Mouse (Mus musculus) gastrocnemius, adult 2 months (tissue): ENCODE measurements around the gene Fst. TPM values are rescaled to one million over a fixed set of nuclear protein-coding genes. Genes with fewer than 3 reads are reported as not detected.

ENCODE experiments used
- DNase-seq: peaks from one replicate; pipeline ENCODE4 v3.0.0; 2022
- H3K27ac ChIP-seq: fragments of 200-600 bp; 2 replicates; pipeline ENCODE4 v1.8.1; 2022; ENCODE audit warnings: mild to moderate bottlenecking
- H3K4me3 ChIP-seq: fragments of 200-600 bp; 2 replicates; pipeline ENCODE4 v1.8.1; 2022; ENCODE audit warnings: mild to moderate bottlenecking, moderate library complexity
- CTCF ChIP-seq: fragments of 200-600 bp; IDR thresholded peaks from 2 replicates; pipeline ENCODE4 v1.8.1; 2022; ENCODE audit warnings: antibody characterized with exemption, mild to moderate bottlenecking, moderate library complexity
- intact Hi-C: fragments of 180-260 bp; cut with DNase I; formaldehyde crosslinking; loops from one replicate; pipeline ENCODE4 v1.15.1; 2025
- total RNA-seq, 2 experiments: library from RNA; stranded (reverse); gene quantifications; 2 replicates each; pipeline ENCODE4 v1.2.3; 2021

The Fst gene
- total RNA-seq, 2 experiments from 2014 or later = 4.7 to 7.3 TPM

DNA sequence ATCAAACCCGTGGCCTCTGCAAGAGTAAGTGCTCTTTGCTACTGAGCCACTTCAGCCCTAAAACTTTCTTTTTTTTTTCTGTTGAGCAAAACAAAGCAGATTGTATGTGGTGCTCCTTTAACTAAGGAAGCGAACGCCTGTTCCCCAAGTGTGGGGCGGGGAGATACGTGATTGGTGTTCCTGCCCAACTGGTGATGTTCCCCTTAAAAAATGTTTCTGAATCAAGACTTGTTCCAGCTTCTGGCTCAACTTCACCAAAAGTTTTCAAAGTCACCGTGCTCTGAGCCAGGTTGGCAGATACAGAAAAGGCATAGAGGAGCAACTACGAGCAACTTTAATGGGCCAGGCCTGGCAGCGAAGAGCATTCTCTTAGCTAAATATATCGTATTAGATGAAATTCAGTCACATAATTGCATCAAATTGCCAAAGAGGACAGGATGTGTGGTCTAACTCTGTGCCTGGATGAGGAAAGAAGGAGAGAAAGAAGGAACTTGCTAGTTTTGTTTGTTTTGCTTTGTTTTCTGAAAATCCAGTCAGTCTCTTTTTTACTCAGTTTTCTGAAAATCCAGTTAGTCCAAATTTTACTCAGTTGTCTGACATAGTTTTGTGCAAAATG is 53.5 kb downstream of the Fst start:
- intact Hi-C loops = no loop called here
- TF ChIP-seq CTCF = no peak
- DNase-seq = peak; percentile 56
- Histone ChIP-seq H3K4me3 (no peak overlapping the region), H3K27ac (peak overlapping the region; percentile 62)

Other genes with a start within 250 kb of the Fst start
- gene Ndufs4, start 70.7 kb downstream of the Fst start, total RNA-seq = 100 to 1,000 TPM; 323 to 429 TPM